Mouse (Mus musculus) left cerebral cortex, postnatal 4 days (tissue): ENCODE measurements around the gene Ptprn2. TPM values are rescaled to one million over a fixed set of nuclear protein-coding genes. Genes with fewer than 3 reads are reported as not detected.

Source experiments
- DNase-seq: peaks from one replicate; pipeline ENCODE4 v3.0.0-alpha.2; 2022
- intact Hi-C: fragments of 180-260 bp; cut with DNase I; formaldehyde crosslinking; loops from one replicate; pipeline ENCODE4 v1.15.1; 2025
- total RNA-seq, 2 experiments: library from RNA; stranded (reverse); gene quantifications; 2 replicates each; pipeline ENCODE4 v1.2.3; 2021

Ptprn2 gene
- total RNA-seq, 2 experiments from 2014 or later, result 172 to 180 TPM

DNA sequence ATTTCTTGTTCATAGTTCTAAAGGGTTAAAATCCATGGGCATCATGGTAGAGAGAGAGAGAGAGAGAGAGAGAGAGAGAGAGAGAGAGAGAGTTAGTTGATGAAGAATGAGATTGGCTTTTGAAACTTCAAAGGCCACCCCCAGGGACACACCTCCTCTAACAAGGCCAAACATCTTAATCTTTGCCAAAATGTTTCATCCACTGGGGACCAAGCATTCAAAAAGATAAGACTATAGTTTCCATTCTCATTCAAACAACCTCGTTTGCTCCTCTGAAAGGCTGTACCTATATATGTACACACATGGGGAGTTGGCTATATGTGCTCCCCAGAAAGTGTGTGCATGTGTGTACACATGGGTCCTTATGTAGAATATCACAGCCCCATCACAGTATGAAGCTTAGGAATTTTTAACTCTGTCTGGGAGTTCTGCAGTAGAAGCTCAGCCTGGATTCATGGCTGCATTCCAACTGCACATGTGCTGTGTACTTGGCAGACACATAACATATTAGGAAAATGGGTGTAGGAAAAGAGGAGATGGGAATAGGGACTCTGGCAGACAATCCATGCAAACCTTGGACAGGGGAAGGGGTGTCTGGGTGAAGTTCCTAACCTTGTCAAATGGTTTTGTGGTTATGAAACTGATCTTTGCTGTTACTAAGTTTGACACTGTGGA, 600.3 kb downstream of the Ptprn2 start:
- intact Hi-C loops, result no loop called here
- DNase-seq, result peak; percentile 69

DNA sequence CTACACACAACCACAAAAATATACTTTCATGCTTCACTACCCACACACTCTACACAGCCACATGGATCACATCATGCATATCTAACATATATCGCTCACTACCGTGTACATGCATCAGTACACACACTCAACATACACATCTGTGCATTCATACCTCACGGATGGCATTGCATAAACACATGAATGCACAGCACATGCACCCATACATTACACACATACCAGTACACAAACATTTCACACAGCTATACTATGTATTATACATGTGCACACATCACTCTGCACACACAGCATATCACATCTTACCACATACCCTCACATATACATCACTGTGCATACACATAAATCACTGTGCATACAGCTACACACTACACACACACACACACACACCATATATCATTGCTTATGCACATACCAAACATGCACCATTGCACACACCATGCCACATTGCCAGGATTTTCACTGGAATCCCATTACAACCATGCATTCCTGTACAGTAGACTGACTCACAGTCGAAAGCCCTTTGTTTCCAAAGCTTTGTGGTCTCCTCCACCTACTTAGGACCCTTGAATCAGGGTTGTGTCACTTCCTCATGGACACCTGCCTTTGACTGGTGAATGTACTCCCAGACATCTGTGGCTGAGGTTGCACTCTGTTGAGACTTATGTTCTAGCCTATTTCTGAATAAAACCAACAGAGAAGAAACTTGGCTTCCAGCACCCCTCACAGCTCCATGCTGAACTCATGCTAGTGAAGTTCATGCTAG, 607.0 kb downstream of the Ptprn2 start:
- DNase-seq, result no peak
- intact Hi-C loops, result no loop called here

DNA sequence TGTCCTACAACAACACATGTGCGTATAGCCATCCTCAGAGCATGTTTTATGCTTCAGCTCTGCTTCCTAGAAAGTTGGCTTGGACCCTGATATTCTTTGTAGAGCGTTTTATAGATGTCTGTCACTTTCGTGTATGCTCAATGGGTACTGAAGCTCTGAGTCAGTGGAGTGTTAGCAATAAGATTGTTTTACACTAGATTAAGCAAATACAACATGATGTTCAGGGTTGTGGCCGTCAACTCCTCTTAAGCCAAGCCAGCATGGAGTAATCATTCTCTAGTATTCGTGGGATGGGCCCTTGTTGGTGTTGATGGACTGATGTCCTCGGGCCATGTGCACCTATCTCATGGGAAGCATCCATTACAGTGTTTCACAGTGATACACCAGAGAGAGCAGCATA, 610.4 kb downstream of the Ptprn2 start:
- no peak for DNase-seq

DNA sequence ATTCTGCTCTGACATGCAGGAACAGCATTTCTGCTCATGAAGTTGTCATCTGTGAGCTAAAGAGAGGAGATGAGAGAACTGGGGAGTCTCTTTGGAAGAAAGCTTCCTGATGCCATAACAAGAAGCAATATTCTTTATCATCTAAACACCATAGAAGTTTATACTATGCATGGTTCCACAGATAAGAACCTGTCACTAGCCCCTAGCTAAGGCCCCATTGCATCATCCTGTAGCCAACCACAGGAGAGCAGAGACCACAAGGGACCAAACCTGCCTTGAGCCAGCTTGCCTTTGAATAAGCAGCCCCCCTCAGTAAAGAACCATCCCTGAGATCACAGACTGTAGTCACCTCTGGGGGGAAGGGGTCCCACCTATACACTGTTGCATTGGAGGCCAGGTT, 612.8 kb downstream of the Ptprn2 start:
- intact Hi-C loops, result no loop called here
- no peak for DNase-seq

More for the DNA sequence above, 610.4 kb downstream of the Ptprn2 start:
- intact Hi-C loops, result no loop called here

DNA sequence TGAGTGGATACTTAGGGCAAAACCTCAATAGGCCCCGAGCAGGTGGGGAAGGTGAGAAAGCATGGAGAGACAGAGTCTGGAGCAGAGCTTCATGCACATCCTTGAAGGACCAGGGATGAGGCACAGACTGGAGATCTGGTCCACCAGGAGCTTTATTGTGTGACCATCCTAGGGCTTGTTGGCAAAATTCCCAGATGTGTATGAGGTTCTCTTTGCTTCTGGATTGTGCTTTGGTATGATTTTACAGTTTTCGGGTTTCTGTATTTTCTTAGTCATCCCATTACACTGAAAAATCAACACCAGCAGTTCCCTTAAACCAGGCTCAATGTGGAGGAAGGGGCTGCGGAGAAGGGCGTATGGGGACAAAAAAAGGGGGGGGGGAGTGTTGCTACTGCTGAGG, 621.2 kb downstream of the Ptprn2 start:
- no peak for DNase-seq

DNA sequence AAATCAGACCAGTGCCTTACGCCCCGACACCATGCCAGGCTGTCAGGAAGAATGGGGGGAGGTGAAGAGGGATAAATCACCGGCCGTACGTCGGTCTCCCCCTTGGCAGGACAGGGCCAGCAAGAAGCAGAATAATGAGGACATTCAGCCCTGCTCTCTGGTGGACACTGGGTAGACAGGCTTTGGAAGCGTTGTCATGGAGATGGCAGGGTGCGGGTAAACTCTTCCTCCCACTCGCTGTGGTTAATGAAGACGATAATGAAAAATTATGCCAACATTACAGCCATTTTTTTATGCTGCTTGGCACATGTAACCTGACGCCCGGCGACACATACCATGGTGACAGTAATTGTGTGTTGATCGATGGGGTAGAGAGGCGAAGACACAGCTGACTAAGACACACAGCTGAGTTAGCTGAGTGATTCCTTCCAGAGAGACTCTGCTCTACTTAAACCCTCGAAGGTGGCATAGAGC, 621.7 kb downstream of the Ptprn2 start:
- DNase-seq, result peak; percentile 72
- intact Hi-C loops, result no loop called here

More for the DNA sequence above, 621.2 kb downstream of the Ptprn2 start:
- intact Hi-C loops, result no loop called here

DNA sequence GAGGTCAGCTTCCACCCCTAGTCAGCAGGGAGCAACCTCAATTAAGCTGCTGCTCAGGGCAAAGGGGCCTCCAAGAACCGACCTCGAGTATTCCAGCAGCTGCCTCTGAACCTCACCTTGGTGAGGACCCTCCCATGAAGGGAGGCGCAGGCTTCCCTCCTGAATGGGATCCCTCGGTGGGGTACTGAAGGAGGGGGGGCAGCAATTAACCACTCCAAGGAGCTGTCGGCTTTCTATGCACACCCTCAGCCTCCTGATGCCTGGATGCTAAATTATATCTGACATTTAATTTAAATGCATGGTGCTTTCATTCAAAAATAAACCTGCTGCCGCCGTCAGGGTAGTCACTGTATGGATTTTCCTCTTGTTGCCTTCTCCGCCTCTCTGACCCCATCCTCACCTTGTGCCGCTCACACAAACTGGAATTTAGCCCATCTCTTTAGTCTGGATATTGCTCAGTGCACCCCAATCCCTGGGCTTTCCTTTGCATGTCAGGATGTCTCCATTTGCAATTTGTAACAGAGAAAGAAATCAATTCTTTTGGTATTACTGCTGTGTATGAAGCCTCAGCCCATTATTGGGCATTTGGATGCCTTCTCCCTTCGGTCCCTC, 629.8 kb downstream of the Ptprn2 start:
- intact Hi-C loops, result no loop called here
- DNase-seq, result no peak

DNA sequence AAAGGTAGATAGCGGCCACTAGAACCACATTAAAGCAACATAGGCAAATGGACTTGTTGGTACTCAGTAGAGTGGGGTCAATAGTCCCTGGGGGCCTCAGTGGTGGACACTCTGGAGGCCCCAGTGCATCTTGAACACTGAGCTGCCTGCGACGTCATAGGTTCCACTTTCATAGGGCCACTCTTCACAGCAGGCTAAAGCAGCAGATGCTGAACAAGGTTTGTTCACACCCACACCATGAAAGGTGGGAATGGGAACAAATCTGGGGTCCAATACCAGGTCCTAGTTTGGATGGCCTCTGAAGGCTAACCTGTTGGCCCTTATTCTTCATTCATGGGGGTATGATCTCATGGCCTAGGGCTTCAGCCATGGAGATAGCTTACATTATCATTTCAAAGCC, 641.6 kb downstream of the Ptprn2 start:
- intact Hi-C loops, result no loop called here
- DNase-seq, result no peak

DNA sequence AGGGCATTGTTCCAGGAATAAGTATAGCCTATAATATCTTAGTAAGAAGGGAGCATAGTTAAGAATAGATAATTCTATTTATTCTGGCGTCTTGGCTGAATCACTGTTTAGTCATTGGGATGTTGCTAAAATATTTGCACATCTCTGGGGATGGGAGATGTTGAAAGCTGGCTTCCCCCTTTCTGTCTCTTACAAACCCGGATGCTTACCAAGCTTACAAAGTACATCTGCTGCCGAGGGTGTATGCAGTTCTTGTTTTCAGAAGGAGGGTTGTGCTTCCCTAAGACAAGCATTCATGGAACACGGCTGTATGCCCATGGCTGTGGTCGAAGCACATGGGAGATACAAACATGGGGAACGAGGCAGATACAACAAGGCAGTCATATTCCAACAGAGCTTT, 642.0 kb downstream of the Ptprn2 start:
- no peak for DNase-seq
- intact Hi-C loops, result no loop called here

DNA sequence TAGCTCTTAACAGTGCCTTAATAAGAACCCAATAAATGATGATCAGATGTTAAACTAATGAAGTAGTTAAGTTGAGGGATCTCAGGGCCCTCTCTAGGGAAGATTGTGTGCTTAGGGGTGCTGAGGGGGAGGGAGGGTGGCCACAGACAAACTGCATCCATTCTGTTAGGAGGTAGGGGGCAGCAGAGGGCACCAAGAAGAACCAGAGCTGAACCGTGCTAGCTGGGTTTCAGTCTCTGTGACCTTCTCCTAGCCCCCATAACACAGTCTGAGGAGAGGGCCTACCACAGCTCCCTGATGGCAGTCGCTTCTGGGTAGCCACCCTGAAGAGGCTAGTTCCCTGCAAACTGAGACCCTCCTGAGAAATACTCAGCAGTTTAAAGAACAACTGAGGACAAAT, 646.6 kb downstream of the Ptprn2 start:
- intact Hi-C loops, result no loop called here
- no peak for DNase-seq

DNA sequence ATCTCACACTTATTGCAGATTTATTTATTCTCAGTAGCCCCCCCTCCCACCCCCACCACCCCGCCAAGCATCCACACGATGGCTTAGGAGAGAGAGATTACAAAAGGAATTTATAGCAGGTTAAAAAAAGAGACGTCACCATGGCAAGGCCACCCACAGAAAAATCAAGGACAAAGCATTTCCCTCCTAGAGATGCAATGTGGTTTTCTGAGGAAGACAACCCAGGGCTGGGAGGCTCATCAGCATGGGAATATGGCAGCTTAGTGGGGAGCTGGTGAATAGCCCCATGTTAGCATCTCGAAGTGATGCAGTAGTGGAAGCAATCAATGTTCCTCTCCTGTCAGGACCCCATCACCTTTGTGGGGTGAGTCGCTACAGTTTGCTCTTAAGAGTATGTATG, 649.7 kb downstream of the Ptprn2 start:
- DNase-seq, result no peak
- intact Hi-C loops, result no loop called here

DNA sequence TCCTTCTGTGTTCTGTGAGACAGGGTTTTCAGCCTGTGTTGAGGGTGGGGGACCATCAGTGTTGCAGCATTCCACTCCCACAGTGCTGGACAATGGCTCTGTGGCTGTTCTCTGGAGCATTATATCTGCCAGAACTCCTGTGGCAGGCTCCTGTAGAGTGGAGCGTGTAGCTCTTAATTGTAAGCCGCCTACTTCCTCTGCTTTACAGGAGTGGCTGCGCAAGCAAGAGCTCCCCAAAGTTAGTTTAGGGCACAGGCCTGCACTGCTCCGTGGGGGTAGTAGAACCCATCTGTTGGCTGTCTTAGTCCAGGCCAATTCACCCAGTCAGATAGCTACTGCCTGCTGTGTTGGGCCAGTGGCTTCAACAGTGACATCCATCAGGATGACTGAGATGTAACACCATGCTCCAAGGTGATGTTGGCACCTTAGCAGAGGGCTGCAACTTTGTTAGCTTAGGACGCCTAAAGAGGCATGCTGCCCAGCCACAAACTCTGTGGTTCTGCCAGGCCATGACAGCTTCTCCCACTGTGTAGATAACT, 651.0 kb downstream of the Ptprn2 start:
- intact Hi-C loops, result no loop called here

DNA sequence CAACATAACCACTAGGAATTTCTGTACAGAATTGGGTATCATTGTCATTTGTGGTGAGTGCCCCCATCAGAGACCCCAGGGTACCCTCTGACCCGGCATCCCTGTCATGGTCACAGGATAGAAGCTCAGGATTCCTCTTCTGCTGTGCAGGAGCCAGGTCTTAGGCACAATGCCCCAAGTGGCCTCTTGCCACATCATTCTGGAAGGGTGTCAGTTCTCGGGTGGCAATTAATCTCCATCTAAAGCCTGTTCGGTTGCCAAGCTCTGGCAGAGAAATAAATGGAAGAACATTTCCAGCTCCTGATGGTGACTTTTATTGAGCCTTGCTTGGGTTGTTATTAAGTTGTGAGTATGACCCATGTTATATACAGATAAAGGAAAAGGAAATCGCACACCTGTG, 655.4 kb downstream of the Ptprn2 start:
- DNase-seq, result no peak
- intact Hi-C loops, result no loop called here

More for the DNA sequence above, 651.0 kb downstream of the Ptprn2 start:
- no peak for DNase-seq

DNA sequence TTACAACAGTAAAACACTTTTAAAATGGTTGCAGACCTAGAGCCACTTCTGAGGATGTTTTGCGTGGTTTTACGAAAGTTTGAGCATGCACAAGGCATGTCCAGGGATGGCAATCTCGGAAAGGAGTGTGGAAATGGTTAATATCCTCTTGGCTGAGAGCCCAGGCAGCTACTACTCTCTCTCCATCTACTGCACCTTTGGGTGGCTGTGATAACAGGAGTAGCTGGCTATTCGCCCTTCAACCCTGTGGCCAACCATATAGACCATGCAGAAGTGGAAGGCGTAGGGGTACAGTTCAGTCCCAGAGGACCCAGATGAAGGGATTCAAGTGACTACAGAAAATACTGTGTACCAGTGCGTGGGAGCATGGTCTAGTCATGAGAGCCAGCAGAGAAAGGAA, 655.9 kb downstream of the Ptprn2 start:
- intact Hi-C loops, result no loop called here

DNA sequence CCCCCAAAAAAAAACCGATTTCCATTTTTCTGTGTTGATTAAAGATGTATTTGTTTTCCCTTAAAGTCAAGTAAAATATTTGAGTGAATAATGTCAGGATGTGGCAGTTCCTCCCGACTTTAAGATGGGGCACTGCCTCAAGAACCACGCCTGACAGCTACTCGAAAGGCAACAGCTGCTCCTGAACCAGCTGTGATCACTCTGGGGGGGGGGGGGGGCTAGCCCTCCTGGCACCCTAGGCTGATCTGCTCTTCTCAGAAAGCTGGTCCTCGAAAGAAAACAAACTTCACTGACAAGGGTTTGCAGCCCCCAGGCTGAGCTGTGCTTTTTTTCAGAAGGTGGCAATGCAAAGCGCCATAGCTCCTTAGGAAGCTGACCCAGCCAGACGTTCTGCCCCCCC, 663.7 kb downstream of the Ptprn2 start:
- DNase-seq, result no peak
- intact Hi-C loops, result no loop called here

More for the DNA sequence above, 655.9 kb downstream of the Ptprn2 start:
- DNase-seq, result no peak

DNA sequence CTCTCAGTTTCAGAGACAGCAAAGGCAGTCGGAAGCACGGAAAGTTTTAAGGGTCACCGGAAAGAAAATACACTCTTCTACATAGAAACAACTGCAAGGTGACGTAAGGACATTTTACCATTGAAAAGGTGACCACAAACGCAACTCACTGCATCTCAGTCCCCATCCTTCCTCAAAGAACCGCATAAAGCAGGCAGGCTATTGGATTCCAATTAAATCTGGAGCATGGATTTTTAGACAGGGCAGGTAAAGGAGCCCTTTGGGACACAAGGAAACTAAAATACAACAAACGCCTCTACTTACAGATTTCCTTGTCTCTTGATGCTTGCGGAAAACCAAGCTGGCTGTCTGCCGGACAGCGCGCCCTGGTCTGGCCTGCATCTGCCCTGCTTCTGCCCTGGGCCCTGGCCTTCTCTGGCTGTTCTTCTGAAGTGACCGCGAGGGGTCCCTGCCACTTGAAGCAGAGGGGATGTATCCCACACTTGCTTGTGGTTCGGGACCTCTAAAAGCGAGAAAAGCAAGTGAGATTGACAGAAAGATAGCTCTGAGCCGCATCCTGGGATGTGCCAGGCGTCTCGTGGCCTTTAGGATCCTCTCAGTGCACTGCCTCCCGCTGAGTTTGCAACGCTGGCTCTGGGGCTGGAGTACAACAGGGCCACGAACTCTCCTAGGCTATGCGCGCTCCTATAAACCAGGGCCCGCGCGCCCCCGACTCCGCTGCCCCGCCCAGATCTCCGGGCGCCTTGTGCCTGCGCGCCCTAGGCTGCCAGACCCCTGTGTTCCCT, 665.3 kb downstream of the Ptprn2 start:
- DNase-seq, result no peak
- intact Hi-C loops, result loop anchor here (10.0 kb wide), 1 partner anchor 174 kb away; no protein-coding TSS in a partner anchor

DNA sequence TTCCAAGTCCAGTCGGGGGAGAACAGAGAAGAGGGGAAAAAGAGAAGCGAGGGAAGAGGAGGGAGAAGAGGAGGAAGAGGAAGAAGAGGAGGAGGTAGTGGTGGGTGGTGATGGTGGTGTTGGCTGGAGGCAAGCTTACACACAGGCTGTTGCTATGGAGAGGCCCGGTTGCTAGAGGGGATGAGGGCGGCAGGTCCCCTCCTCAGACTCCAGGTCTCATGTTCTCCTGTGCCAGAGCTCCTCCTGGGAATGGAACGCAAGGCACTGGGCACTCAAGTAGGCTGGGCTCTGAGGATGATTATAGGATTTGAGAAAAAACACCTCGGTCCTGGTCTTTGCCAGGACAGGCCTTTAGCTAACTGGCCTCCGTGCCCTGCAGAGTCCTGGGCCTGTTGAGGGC, 666.1 kb downstream of the Ptprn2 start:
- no peak for DNase-seq
- intact Hi-C loops, result loop anchor here (10.0 kb wide), 1 partner anchor 173 kb away; no protein-coding TSS in a partner anchor

DNA sequence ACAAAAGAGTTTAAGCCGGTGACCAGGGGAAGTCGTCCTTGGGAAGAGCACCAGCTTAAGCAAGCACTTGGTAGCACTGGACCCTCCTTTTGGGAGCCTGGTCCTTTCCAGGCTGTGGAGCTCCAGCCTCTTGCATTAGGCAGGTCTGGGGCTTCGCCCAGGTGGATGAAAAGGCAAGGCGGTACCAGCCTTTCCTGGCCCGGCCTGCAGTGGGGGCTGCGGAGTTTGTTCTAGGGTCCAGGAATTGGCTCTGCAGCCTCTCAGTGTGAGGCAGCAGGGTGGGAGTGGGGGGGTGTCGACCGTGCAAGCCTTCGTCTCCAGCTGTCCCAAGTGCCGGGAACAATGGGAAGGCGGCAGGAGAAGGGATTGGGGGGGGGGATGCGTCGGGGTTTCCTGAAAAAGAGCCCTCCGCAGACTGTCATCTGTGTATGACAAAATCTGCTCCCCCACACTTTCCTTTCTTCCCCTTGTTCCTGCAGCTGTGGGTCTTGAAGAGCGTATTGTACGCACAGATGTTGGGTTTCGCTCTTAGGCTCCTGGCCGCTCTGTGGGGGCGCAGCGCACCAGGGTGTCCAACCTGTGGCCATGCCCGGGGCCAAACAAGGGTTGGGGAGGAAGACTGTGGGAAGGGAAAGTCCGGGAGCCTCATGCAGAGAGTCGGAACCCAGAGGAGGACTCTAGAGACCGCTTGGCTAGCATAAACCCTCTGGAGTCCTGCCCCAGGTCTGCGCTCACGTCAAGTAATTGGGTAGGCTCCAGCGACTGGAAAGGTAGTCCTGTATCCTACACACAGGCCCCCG, 667.0 kb downstream of the Ptprn2 start:
- intact Hi-C loops, result loop anchor here (10.0 kb wide), 1 partner anchor 172 kb away; no protein-coding TSS in a partner anchor
- DNase-seq, result no peak

DNA sequence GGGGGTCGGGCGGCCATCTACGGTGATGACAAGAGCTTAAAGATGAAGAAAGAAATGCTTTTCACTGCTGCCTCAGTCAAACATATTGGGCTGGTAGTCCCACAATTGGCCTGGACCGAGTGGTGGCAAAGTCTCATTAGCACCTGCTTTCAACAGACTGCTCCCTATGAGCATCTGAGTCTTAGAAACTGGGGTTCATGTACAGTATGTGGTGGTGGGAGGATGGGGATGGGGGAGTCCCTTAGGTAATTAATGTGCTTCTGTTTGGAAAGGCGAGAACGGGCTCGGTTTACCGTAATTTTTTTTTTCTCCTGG, 667.6 kb downstream of the Ptprn2 start:
- no peak for DNase-seq
- intact Hi-C loops, result loop anchor here (10.0 kb wide), 1 partner anchor 172 kb away; no protein-coding TSS in a partner anchor
